Comparison of ENCODE assay signal across 11 mouse cellular contexts in the genomic region with DNA sequence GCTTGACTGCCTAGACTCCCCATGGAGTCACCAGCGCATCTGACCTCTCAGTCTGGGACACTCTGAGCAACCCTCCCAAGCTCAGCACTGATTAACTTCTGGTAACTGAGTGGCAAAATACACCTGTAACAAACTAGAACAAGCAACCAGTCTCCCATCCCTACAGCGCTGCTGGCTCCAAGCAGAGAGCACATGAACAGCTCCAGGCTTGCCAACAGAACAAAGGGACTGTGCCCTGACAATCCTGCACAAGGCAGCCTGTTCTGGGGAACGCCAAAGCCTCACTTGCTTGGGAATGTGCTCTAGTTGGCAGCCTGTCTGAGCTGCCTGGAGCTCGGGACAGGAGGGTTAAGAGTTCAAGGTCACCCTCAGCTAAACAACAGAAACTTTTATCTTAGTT. TPM values are rescaled to one million over a fixed set of nuclear protein-coding genes. Genes with fewer than 3 reads are reported as not detected.
A peak's percentile ranks its signal among the peaks of the same experiment; 100 is the strongest.
DNase-seq lines count a peak whose midpoint lies in the region; ATAC-seq lines count a peak whose summit lies in the region.
"Had no signal": no experiment of that assay in that cellular context is flagged by ENCODE, and none has a peak within 500 bp of the region (broad histone marks: within the 10 kb centered on the region; RNA-seq: fewer than 3 reads in every experiment).

No protein-coding gene starts in this region.

- peak; percentile 33 to 35 for DNase-seq in layer of hippocampus, postnatal 10 days (ENCODE audit: low spot score in 2 of 2)
- DNase-seq in layer of hippocampus, adult 11-12 months (ENCODE audit: low spot score) = no peak
- peak; percentile 53 for DNase-seq in brain, adult 2 months (ENCODE audit: low read depth, low spot score)
- peak; percentile 81 to 91 for DNase-seq in kidney, postnatal 36 days
- DNase-seq in hindbrain, embryonic 10.5 days (ENCODE audit: low spot score) = no peak
- no peak for DNase-seq in right cerebral cortex, adult 18-20 months
- no peak for DNase-seq in cerebellum, postnatal 4 days (ENCODE audit: low spot score in 2 of 2)
- DNase-seq: midbrain, embryonic 14.5 days had no signal

- peak overlapping the region; percentile 88 for H3K27ac ChIP-seq in heart, embryonic 16.5 days (ENCODE audit: low read length)
- no peak overlapping the region for H3K27ac ChIP-seq in hindbrain, embryonic 10.5 days
- H3K27ac ChIP-seq: forebrain, embryonic 12.5 days; lung, embryonic 15.5 days had no signal

- H3K4me1 ChIP-seq in heart, embryonic 16.5 days (ENCODE audit: control insufficient read depth, insufficient read depth, low read length) = peaks cover 28% of the 10 kb centered on the region
- no peaks in the 10 kb centered on the region for H3K4me1 ChIP-seq in hindbrain, embryonic 10.5 days (replicated peaks)
- H3K4me1 ChIP-seq: forebrain, embryonic 12.5 days; lung, embryonic 15.5 days had no signal

- no peak overlapping the region for H3K4me2 ChIP-seq in heart, embryonic 16.5 days (ENCODE audit: low read depth, low read length)
- H3K4me2 ChIP-seq: forebrain, embryonic 12.5 days; lung, embryonic 15.5 days had no signal

- peaks cover 13% of the 10 kb centered on the region for H3K36me3 ChIP-seq in heart, embryonic 16.5 days (ENCODE audit: control insufficient read depth, insufficient read depth)
- H3K36me3 ChIP-seq in hindbrain, embryonic 10.5 days = peaks cover 90% of the 10 kb centered on the region

- H3K9me3 ChIP-seq in heart, embryonic 16.5 days (replicated peaks; ENCODE audit: control insufficient read depth, low read length) = no peaks in the 10 kb centered on the region
- peaks cover 8% of the 10 kb centered on the region; the same call in 1 of the 2 replicates for H3K9me3 ChIP-seq in hindbrain, embryonic 10.5 days
- H3K9me3 ChIP-seq: forebrain, embryonic 12.5 days; lung, embryonic 15.5 days had no signal

- 54% methylated on average over 4 of the region's 4 CpGs for WGBS in heart, embryonic 16.5 days
- 85% methylated on average over 4 of the region's 4 CpGs for WGBS in hindbrain, embryonic 10.5 days

- H3K27me3 ChIP-seq in heart, embryonic 16.5 days (ENCODE audit: control insufficient read depth, insufficient read depth, low read length) = no peaks in the 10 kb centered on the region
- H3K27me3 ChIP-seq in hindbrain, embryonic 10.5 days (ENCODE audit: insufficient read depth, poor library complexity, severe bottlenecking) = no peaks in the 10 kb centered on the region
- H3K27me3 ChIP-seq: forebrain, embryonic 12.5 days; lung, embryonic 15.5 days had no signal

- no peak overlapping the region for H3K4me3 ChIP-seq in heart, embryonic 16.5 days (ENCODE audit: low read length)
- H3K4me3 ChIP-seq in hindbrain, embryonic 10.5 days = no peak overlapping the region
- H3K4me3 ChIP-seq: forebrain, embryonic 12.5 days; lung, embryonic 15.5 days had no signal

- H3K9ac ChIP-seq in heart, embryonic 16.5 days (ENCODE audit: low read length) = peak overlapping the region; percentile 1
- H3K9ac ChIP-seq: forebrain, embryonic 12.5 days; lung, embryonic 15.5 days had no signal

- ATAC-seq in heart, embryonic 16.5 days (replicated peaks; ENCODE audit: extremely low read depth, insufficient read depth, low FRiP score) = peak; percentile 64

RNA-seq across cellular contexts. Expression of gene Ehd2, which starts 14.2 kb away (rescaled TPM):
- total RNA-seq in layer of hippocampus, postnatal 10 days (2021) = 10 to 100 TPM in 1 of 2 experiments, 1 to 10 TPM in 1; 8.6 to 14.0 TPM
- 61.8 and 66.7 TPM in 2 replicates for polyA plus RNA-seq in heart, embryonic 16.5 days (2015; fragmentation: Nextera tagmentation; extraction: Ambion mirVana)
- 12.1 and 12.5 TPM in 2 replicates for polyA plus RNA-seq in hindbrain, embryonic 10.5 days (2016; fragmentation: Nextera tagmentation; extraction: Ambion mirVana)

RNA-seq across cellular contexts. Expression of gene Nop53, which starts 35.7 kb away (rescaled TPM):
- total RNA-seq in layer of hippocampus, postnatal 10 days (2021) = 100 to 1,000 TPM; 126 to 135 TPM
- 128 and 154 TPM in 2 replicates for polyA plus RNA-seq in heart, embryonic 16.5 days (2015; fragmentation: Nextera tagmentation; extraction: Ambion mirVana)
- polyA plus RNA-seq in hindbrain, embryonic 10.5 days (2016; fragmentation: Nextera tagmentation; extraction: Ambion mirVana) = 170 and 182 TPM in 2 replicates

RNA-seq across cellular contexts. Expression of gene Selenow, which starts 59.3 kb away (rescaled TPM):
- total RNA-seq in layer of hippocampus, postnatal 10 days (2021) = 1,000 to 10,000 TPM; 1,327 to 1,522 TPM
- polyA plus RNA-seq in heart, embryonic 16.5 days (2015; fragmentation: Nextera tagmentation; extraction: Ambion mirVana) = 654 and 659 TPM in 2 replicates
- polyA plus RNA-seq in hindbrain, embryonic 10.5 days (2016; fragmentation: Nextera tagmentation; extraction: Ambion mirVana) = 902 and 1,086 TPM in 2 replicates

Comparison
In these comparisons a context has a peak if more than half of its experiments do, and no peak if none do; other contexts are left out.
1. DNase-seq: peak in layer of hippocampus, postnatal 10 days (2 of 2), brain, adult 2 months (single experiment) and kidney, postnatal 36 days (2 of 2); none in layer of hippocampus, adult 11-12 months (single experiment), hindbrain, embryonic 10.5 days (single experiment), right cerebral cortex, adult 18-20 months (single experiment) and cerebellum, postnatal 4 days (0 of 2).